Mouse (Mus musculus) left cerebral cortex, adult 9 months (tissue): ENCODE data around the gene Zbtb7b.
A peak's percentile ranks its signal among the peaks of the same experiment; 100 is the strongest.

Experiments used
- DNase-seq, 2 experiments: peaks; one replicate each; pipeline ENCODE4 v3.0.0; 2022; ENCODE audit warnings: low spot score in 2 of 2

Gene Zbtb7b

GRCm38 (mm10) chr3:89365486-89366414, 28.8 kb downstream of the Zbtb7b start:
- no peak for DNase-seq

GRCm38 (mm10) chr3:89365153-89365485, 29.5 kb downstream of the Zbtb7b start, which contains the start of gene Dcst1:
TSS of gene Dcst1 (minus strand) at chr3:89365253.
- DNase-seq: no peak

- DNase-seq: no peak
Observed at GRCm38 (mm10) chr3:89364631-89365030, 29.9 kb downstream of the Zbtb7b start.

GRCm38 (mm10) chr3:89361675-89362074, 32.9 kb downstream of the Zbtb7b start, which contains the start of gene Dcst2:
TSS of gene Dcst2 (plus strand) at chr3:89361975.
- DNase-seq: no peak

GRCm38 (mm10) chr3:89360237-89360636, 34.3 kb downstream of the Zbtb7b start:
- DNase-seq: no peak

- no peak for DNase-seq
Observed at GRCm38 (mm10) chr3:89359630-89360029, 34.9 kb downstream of the Zbtb7b start.

- DNase-seq: no peak
Observed at GRCm38 (mm10) chr3:89356029-89356428, 38.5 kb downstream of the Zbtb7b start.

GRCm38 (mm10) chr3:89355512-89355902, 39.1 kb downstream of the Zbtb7b start:
- no peak for DNase-seq

GRCm38 (mm10) chr3:89354816-89355511, 39.6 kb downstream of the Zbtb7b start:
- peak; percentile 52 to 90 for DNase-seq

GRCm38 (mm10) chr3:89351271-89351670, 43.3 kb downstream of the Zbtb7b start:
- no peak for DNase-seq

- DNase-seq: peak; percentile 70 to 92
Observed at GRCm38 (mm10) chr3:89349869-89350501, 44.6 kb downstream of the Zbtb7b start, which contains the start of gene Adam15. TSS of gene Adam15 (minus strand) at chr3:89349996.

- no peak for DNase-seq
Observed at GRCm38 (mm10) chr3:89348911-89349868, 45.4 kb downstream of the Zbtb7b start.

- no peak for DNase-seq
Observed at GRCm38 (mm10) chr3:89347916-89348315, 46.7 kb downstream of the Zbtb7b start.

- DNase-seq: no peak
Observed at GRCm38 (mm10) chr3:89346815-89347540, 47.6 kb downstream of the Zbtb7b start.

GRCm38 (mm10) chr3:89343279-89343678, 51.3 kb downstream of the Zbtb7b start:
- no peak for DNase-seq

GRCm38 (mm10) chr3:89341794-89342193, 52.8 kb downstream of the Zbtb7b start:
- DNase-seq: no peak

- peak in 1 of 2 experiments; percentile 80 for DNase-seq
Observed at GRCm38 (mm10) chr3:89340465-89340864, 54.1 kb downstream of the Zbtb7b start.

GRCm38 (mm10) chr3:89339416-89339815, 55.2 kb downstream of the Zbtb7b start:
- peak in 1 of 2 experiments; percentile 72 for DNase-seq

- DNase-seq: no peak
Observed at GRCm38 (mm10) chr3:89337721-89338578, 56.6 kb downstream of the Zbtb7b start, which contains the start of gene Efna4. TSS of gene Efna4 (minus strand) at chr3:89338028.
